Mouse (Mus musculus): ENCODE results near the gene Scamp2. TPM values are rescaled to one million over a fixed set of nuclear protein-coding genes. Genes with fewer than 3 reads are reported as not detected.

Scamp2 gene
- polyA plus RNA-seq, 1 experiment from 2014 or later: 52.8 TPM

- peaks cover 40% of the 10 kb centered on the region for H3K4me1 ChIP-seq
Observed at GRCm38 (mm10) chr9:57557215-57557614, 3.5 kb upstream of the Scamp2 start.

GRCm38 (mm10) chr9:57558625-57559024, 2.1 kb upstream of the Scamp2 start:
- no peak overlapping the region for H3K27ac ChIP-seq
- H3K4me1 ChIP-seq: peaks cover 41% of the 10 kb centered on the region
- H3K9me3 ChIP-seq: no peaks in the 10 kb centered on the region
- DNase-seq (ENCODE audit: extremely low spot score, low spot score): no peak
- no peaks in the 10 kb centered on the region for H3K27me3 ChIP-seq (ENCODE audit: poor library complexity, severe bottlenecking)
- H3K4me3 ChIP-seq: no peak overlapping the region
- 93% methylated on average over 4 of the region's 4 CpGs for WGBS
- no peaks in the 10 kb centered on the region for H3K36me3 ChIP-seq (replicated peaks)

More at GRCm38 (mm10) chr9:57557215-57557614, 3.5 kb upstream of the Scamp2 start:
- no peak for DNase-seq (ENCODE audit: extremely low spot score, low spot score)
- no peaks in the 10 kb centered on the region for H3K9me3 ChIP-seq
- H3K27ac ChIP-seq: no peak overlapping the region
- H3K4me3 ChIP-seq: no peak overlapping the region
- 83% methylated on average over 3 of the region's 3 CpGs for WGBS
- no peaks in the 10 kb centered on the region for H3K36me3 ChIP-seq (replicated peaks)
- H3K27me3 ChIP-seq (ENCODE audit: poor library complexity, severe bottlenecking): no peaks in the 10 kb centered on the region

GRCm38 (mm10) chr9:57559568-57559967, 1.2 kb upstream of the Scamp2 start:
- Histone ChIP-seq H3K27me3 (ENCODE audit: poor library complexity, severe bottlenecking) (no peaks in the 10 kb centered on the region), H3K4me1 (peaks cover 33% of the 10 kb centered on the region), H3K9me3 (no peaks in the 10 kb centered on the region), H3K27ac (no peak overlapping the region), H3K36me3 (replicated peaks) (no peaks in the 10 kb centered on the region), H3K4me3 (no peak overlapping the region)
- DNase-seq (ENCODE audit: extremely low spot score, low spot score): no peak
- 70% methylated on average over 2 of the region's 2 CpGs for WGBS

GRCm38 (mm10) chr9:57560263-57560662, 480 bp upstream of the Scamp2 start:
- no peak for DNase-seq (ENCODE audit: extremely low spot score, low spot score)
- Histone ChIP-seq H3K36me3 (replicated peaks) (no peaks in the 10 kb centered on the region), H3K27me3 (ENCODE audit: poor library complexity, severe bottlenecking) (no peaks in the 10 kb centered on the region), H3K9me3 (no peaks in the 10 kb centered on the region), H3K27ac (peak overlapping the region; percentile 90), H3K4me1 (peaks cover 26% of the 10 kb centered on the region), H3K4me3 (peak overlapping the region; percentile 74)
- WGBS: 29% methylated on average over 7 of the region's 7 CpGs

- 0 out of 2 replicates have a peak, but pooled peaks cover 3% of the 10 kb centered on the region for H3K36me3 ChIP-seq (replicated peaks)
- peaks cover 30% of the 10 kb centered on the region for H3K4me1 ChIP-seq
- peak overlapping the region; percentile 74 for H3K4me3 ChIP-seq
- 81% methylated on average over 13 of the region's 13 CpGs for WGBS
- peak overlapping the region; percentile 90; the same call in 1 of the 2 replicates for H3K27ac ChIP-seq
- H3K27me3 ChIP-seq (ENCODE audit: poor library complexity, severe bottlenecking): no peaks in the 10 kb centered on the region
- no peak for DNase-seq (ENCODE audit: extremely low spot score, low spot score)
- H3K9me3 ChIP-seq: no peaks in the 10 kb centered on the region
Observed at GRCm38 (mm10) chr9:57561711-57562099, 962 bp downstream of the Scamp2 start.

- no peak overlapping the region for H3K27ac ChIP-seq
- peaks cover 30% of the 10 kb centered on the region for H3K4me1 ChIP-seq
- DNase-seq (ENCODE audit: extremely low spot score, low spot score): no peak
- H3K4me3 ChIP-seq: no peak overlapping the region
- 87% methylated on average over 4 of the region's 4 CpGs for WGBS
- H3K9me3 ChIP-seq: no peaks in the 10 kb centered on the region
- peaks cover 6% of the 10 kb centered on the region for H3K36me3 ChIP-seq (replicated peaks)
- no peaks in the 10 kb centered on the region for H3K27me3 ChIP-seq (ENCODE audit: poor library complexity, severe bottlenecking)
Observed at GRCm38 (mm10) chr9:57562896-57563372, 2.2 kb downstream of the Scamp2 start.

GRCm38 (mm10) chr9:57564609-57565008, 3.9 kb downstream of the Scamp2 start:
- no peaks in the 10 kb centered on the region for H3K27me3 ChIP-seq (ENCODE audit: poor library complexity, severe bottlenecking)
- no peak overlapping the region for H3K27ac ChIP-seq
- no peak overlapping the region for H3K4me3 ChIP-seq
- peaks cover 30% of the 10 kb centered on the region for H3K4me1 ChIP-seq
- H3K9me3 ChIP-seq: no peaks in the 10 kb centered on the region
- DNase-seq (ENCODE audit: extremely low spot score, low spot score): no peak
- H3K36me3 ChIP-seq (replicated peaks): peaks cover 22% of the 10 kb centered on the region
- WGBS: 89% methylated on average over 6 of the region's 6 CpGs

GRCm38 (mm10) chr9:57565741-57566221, 5.0 kb downstream of the Scamp2 start:
- Histone ChIP-seq H3K27me3 (ENCODE audit: poor library complexity, severe bottlenecking) (no peaks in the 10 kb centered on the region), H3K4me1 (peaks cover 24% of the 10 kb centered on the region), H3K9me3 (no peaks in the 10 kb centered on the region), H3K4me3 (no peak overlapping the region), H3K36me3 (replicated peaks) (peaks cover 34% of the 10 kb centered on the region), H3K27ac (0 out of 2 replicates have a peak overlapping the region, but pooled peaks have one; percentile 11)
- no peak for DNase-seq (ENCODE audit: extremely low spot score, low spot score)
- WGBS: 66% methylated on average over 10 of the region's 10 CpGs

- Histone ChIP-seq H3K4me3 (no peak overlapping the region), H3K9me3 (no peaks in the 10 kb centered on the region), H3K4me1 (peaks cover 17% of the 10 kb centered on the region), H3K36me3 (replicated peaks) (peaks cover 43% of the 10 kb centered on the region), H3K27me3 (ENCODE audit: poor library complexity, severe bottlenecking) (no peaks in the 10 kb centered on the region), H3K27ac (no peak overlapping the region)
- no peak for DNase-seq (ENCODE audit: extremely low spot score, low spot score)
- 59% methylated on average over 8 of the region's 8 CpGs for WGBS
Observed at GRCm38 (mm10) chr9:57566846-57567245, 6.1 kb downstream of the Scamp2 start.

GRCm38 (mm10) chr9:57568500-57568899, 7.8 kb downstream of the Scamp2 start:
- peaks cover 51% of the 10 kb centered on the region for H3K36me3 ChIP-seq (replicated peaks)

GRCm38 (mm10) chr9:57574397-57574796, 13.7 kb downstream of the Scamp2 start:
- Histone ChIP-seq H3K27ac (no peak overlapping the region), H3K36me3 (replicated peaks) (peaks cover 61% of the 10 kb centered on the region), H3K27me3 (ENCODE audit: poor library complexity, severe bottlenecking) (no peaks in the 10 kb centered on the region), H3K4me3 (no peak overlapping the region), H3K4me1 (no peaks in the 10 kb centered on the region), H3K9me3 (no peaks in the 10 kb centered on the region)
- no peak for DNase-seq (ENCODE audit: extremely low spot score, low spot score)

More at GRCm38 (mm10) chr9:57568500-57568899, 7.8 kb downstream of the Scamp2 start:
- Histone ChIP-seq H3K4me3 (no peak overlapping the region), H3K27me3 (ENCODE audit: poor library complexity, severe bottlenecking) (no peaks in the 10 kb centered on the region), H3K4me1 (peaks cover 3% of the 10 kb centered on the region), H3K27ac (no peak overlapping the region), H3K9me3 (no peaks in the 10 kb centered on the region)
- WGBS: 97% methylated on average over 6 of the region's 6 CpGs
- DNase-seq (ENCODE audit: extremely low spot score, low spot score): no peak

- 89% methylated on average over 3 of the region's 3 CpGs for WGBS
- H3K36me3 ChIP-seq (replicated peaks): peaks cover 62% of the 10 kb centered on the region
- no peaks in the 10 kb centered on the region for H3K4me1 ChIP-seq
- H3K27me3 ChIP-seq (ENCODE audit: poor library complexity, severe bottlenecking): no peaks in the 10 kb centered on the region
- H3K9me3 ChIP-seq: no peaks in the 10 kb centered on the region
- DNase-seq (ENCODE audit: extremely low spot score, low spot score): no peak
- no peak overlapping the region for H3K27ac ChIP-seq
- H3K4me3 ChIP-seq: no peak overlapping the region
Observed at GRCm38 (mm10) chr9:57575577-57575976, 14.8 kb downstream of the Scamp2 start.

GRCm38 (mm10) chr9:57577144-57577849, 16.6 kb downstream of the Scamp2 start:
- no peaks in the 10 kb centered on the region for H3K9me3 ChIP-seq
- no peak overlapping the region for H3K4me3 ChIP-seq
- no peak overlapping the region for H3K27ac ChIP-seq
- peaks cover 64% of the 10 kb centered on the region for H3K36me3 ChIP-seq (replicated peaks)
- no peaks in the 10 kb centered on the region for H3K4me1 ChIP-seq
- DNase-seq (ENCODE audit: extremely low spot score, low spot score): no peak
- WGBS: 89% methylated on average over 6 of the region's 6 CpGs
- no peaks in the 10 kb centered on the region for H3K27me3 ChIP-seq (ENCODE audit: poor library complexity, severe bottlenecking)
